Mouse (Mus musculus): ENCODE results near the gene Apoc4.

- no peak for TF ChIP-seq CTCF (conservative IDR thresholded peaks at IDR 0.05; ENCODE audit: insufficient read depth, insufficient read length, low read depth, low read length)
- TF ChIP-seq POLR2A (IDR thresholded peaks at IDR 0.05; ENCODE audit: low read depth, low read length), result no peak
Observed at GRCm38 (mm10) chr7:19719200-19719599, 37.9 kb upstream of the Apoc4 start.
